Comparison of ENCODE assay signal across 9 mouse cellular contexts in genomic region chr5:66174160-66174837, GRCm38 (mm10). TPM values are rescaled to one million over a fixed set of nuclear protein-coding genes. Genes with fewer than 3 reads are reported as not detected.
DNase-seq lines count a peak whose midpoint lies in the region; ATAC-seq lines count a peak whose summit lies in the region.
"Had no signal": no experiment of that assay in that cellular context is flagged by ENCODE, and none has a peak within 500 bp of the region (broad histone marks: within the 10 kb centered on the region; RNA-seq: fewer than 3 reads in every experiment).

No protein-coding gene starts in this region.

- no peak overlapping the region for H3K9ac ChIP-seq in kidney, embryonic 16.5 days (replicated peaks; ENCODE audit: low read length)
- H3K9ac ChIP-seq in forebrain, embryonic 11.5 days (ENCODE audit: low read length), result no peak overlapping the region

- no peak overlapping the region for H3K4me3 ChIP-seq in kidney, embryonic 16.5 days (ENCODE audit: low read length)
- H3K4me3 ChIP-seq in forebrain, embryonic 11.5 days (ENCODE audit: low read depth, low read length), result no peak overlapping the region
- no peak overlapping the region for H3K4me3 ChIP-seq in macrophage (ENCODE audit: inconsistent target)

- H3K79me2 ChIP-seq in macrophage (ENCODE audit: inconsistent target), result no peaks in the 10 kb centered on the region

- peaks cover 8% of the 10 kb centered on the region; the same call in 1 of the 2 replicates for H3K4me1 ChIP-seq in kidney, embryonic 16.5 days (ENCODE audit: insufficient read depth, low read length)
- H3K4me1 ChIP-seq in forebrain, embryonic 11.5 days (replicated peaks; ENCODE audit: control insufficient read depth, insufficient read depth, low read length), result no peaks in the 10 kb centered on the region; the same call in 1 of the 2 replicates

- WGBS in kidney, embryonic 16.5 days, result 60% methylated on average over 23 of the region's 23 CpGs
- WGBS in forebrain, embryonic 11.5 days, result 69% methylated on average over 23 of the region's 23 CpGs
- WGBS in macrophage (ENCODE audit: missing documents), result 77% methylated on average over 23 of the region's 23 CpGs

- no peaks in the 10 kb centered on the region for H3K36me3 ChIP-seq in kidney, embryonic 16.5 days (ENCODE audit: insufficient read depth, low read length)
- H3K36me3 ChIP-seq in forebrain, embryonic 11.5 days (ENCODE audit: control insufficient read depth, insufficient read depth, low read length), result no peaks in the 10 kb centered on the region
- no peaks in the 10 kb centered on the region for H3K36me3 ChIP-seq in macrophage (ENCODE audit: inconsistent target)

- no peaks in the 10 kb centered on the region for H3K9me3 ChIP-seq in kidney, embryonic 16.5 days (ENCODE audit: low read length)
- H3K9me3 ChIP-seq in forebrain, embryonic 11.5 days (ENCODE audit: control insufficient read depth, low read length), result no peaks in the 10 kb centered on the region

- no peak for DNase-seq in kidney, postnatal 36 days
- peak; percentile 19 for DNase-seq in Muller cell, postnatal 12 days (ENCODE audit: inconsistent ontology term)
- DNase-seq in forebrain, embryonic 11.5 days (ENCODE audit: low spot score), result peak; percentile 60
- DNase-seq in frontal cortex, postnatal 36 days (ENCODE audit: low spot score in 2 of 2), result no peak
- DNase-seq in thymus, postnatal 14 days, result no peak
- DNase-seq in thymus, postnatal 25 days, result no peak
- DNase-seq: cerebellum, adult 8-10 months had no signal

- ATAC-seq in kidney, embryonic 16.5 days (ENCODE audit: low FRiP score, low TSS enrichment), result no peak
- peak; percentile 71; the same call in 1 of the 2 replicates for ATAC-seq in forebrain, embryonic 11.5 days (replicated peaks; ENCODE audit: low FRiP score)

- H3K27me3 ChIP-seq in kidney, embryonic 16.5 days (ENCODE audit: insufficient read depth, low read length), result no peaks in the 10 kb centered on the region
- no peaks in the 10 kb centered on the region for H3K27me3 ChIP-seq in forebrain, embryonic 11.5 days (ENCODE audit: control insufficient read depth, insufficient read depth, low read length)

- no peak overlapping the region for H3K27ac ChIP-seq in kidney, embryonic 16.5 days (ENCODE audit: low read length)
- peak overlapping the region; percentile 37; the same call in 1 of the 2 replicates for H3K27ac ChIP-seq in forebrain, embryonic 11.5 days (ENCODE audit: low read depth, low read length)
- peak overlapping the region; percentile 25 for H3K27ac ChIP-seq in macrophage

- H3K4me2 ChIP-seq in kidney, embryonic 16.5 days (replicated peaks; ENCODE audit: low read depth, low read length), result peak overlapping the region; percentile 16; the same call in 1 of the 2 replicates
- H3K4me2 ChIP-seq in forebrain, embryonic 11.5 days (ENCODE audit: low read depth, low read length, severe bottlenecking), result no peak overlapping the region

RNA-seq across cellular contexts. Expression of gene Rbm47, which starts 1.4 kb away (rescaled TPM):
- 75.0 and 85.6 TPM in 2 replicates for polyA plus RNA-seq in kidney, embryonic 16.5 days (2015; fragmentation: Nextera tagmentation; extraction: Ambion mirVana)
- polyA plus RNA-seq in forebrain, embryonic 11.5 days (2014; fragmentation: Nextera tagmentation; extraction: Ambion mirVana), result 5.9 and 6.1 TPM in 2 replicates
- 100 to 1,000 TPM; 212 to 432 (median 310) TPM for total RNA-seq in macrophage (2018; cell fraction: chromatin; rRNA removed)
- total RNA-seq in macrophage (2018; cell fraction: cytosol; rRNA removed), result 100 to 1,000 TPM in 10 of 26 experiments, 10 to 100 TPM in 16; 76.7 to 169 (median 96.4) TPM
- total RNA-seq in macrophage (2018; cell fraction: nucleus; rRNA removed), result 100 to 1,000 TPM; 195 to 431 (median 259) TPM
- polyA plus RNA-seq in macrophage (2018), result 35.3 to 62.0 TPM (median 41.0 TPM) in 3 replicates

Comparison
In these comparisons a context has a peak if more than half of its experiments do, and no peak if none do; other contexts are left out.
1. DNase-seq: peak in Muller cell, postnatal 12 days (single experiment) and forebrain, embryonic 11.5 days (single experiment); none in kidney, postnatal 36 days (0 of 2), frontal cortex, postnatal 36 days (0 of 2), thymus, postnatal 14 days (single experiment) and thymus, postnatal 25 days (single experiment).